Mouse (Mus musculus): ENCODE results near the gene Aldh1b1. TPM values are rescaled to one million over a fixed set of nuclear protein-coding genes. Genes with fewer than 3 reads are reported as not detected.

The Aldh1b1 gene
- polyA plus RNA-seq, 1 experiment from 2014 or later: 10.5 TPM

- no peak overlapping the region for H3K4me3 ChIP-seq (ENCODE audit: low read depth, low read length)
- peaks cover 17% of the 10 kb centered on the region for H3K4me1 ChIP-seq (replicated peaks; ENCODE audit: control insufficient read depth, insufficient read depth, low read length)
- 72% methylated on average over 4 of the region's 4 CpGs for WGBS
- DNase-seq (ENCODE audit: low spot score): no peak
- no peak overlapping the region for H3K27ac ChIP-seq (ENCODE audit: low read depth, low read length)
- H3K9me3 ChIP-seq (ENCODE audit: control insufficient read depth, low read length): no peaks in the 10 kb centered on the region
- H3K36me3 ChIP-seq (ENCODE audit: control insufficient read depth, insufficient read depth, low read length): no peaks in the 10 kb centered on the region
- no peak for ATAC-seq (replicated peaks; ENCODE audit: low FRiP score)
- H3K9ac ChIP-seq (ENCODE audit: low read depth, low read length): no peak overlapping the region
- no peak overlapping the region for H3K4me2 ChIP-seq
- H3K27me3 ChIP-seq (replicated peaks; ENCODE audit: control insufficient read depth, insufficient read depth, low read length): peaks cover 44% of the 10 kb centered on the region
These were observed 36.2 kb upstream of the Aldh1b1 start for GRCm38 (mm10) chr4:45762600-45762999.

GRCm38 (mm10) chr4:45763288-45764140 is 35.3 kb upstream of the Aldh1b1 start:
- Histone ChIP-seq H3K4me1 (replicated peaks; ENCODE audit: control insufficient read depth, insufficient read depth, low read length) (peaks cover 22% of the 10 kb centered on the region), H3K9me3 (ENCODE audit: control insufficient read depth, low read length) (no peaks in the 10 kb centered on the region), H3K9ac (ENCODE audit: low read depth, low read length) (peak overlapping the region; percentile 0; the same call in 1 of the 2 replicates), H3K27ac (ENCODE audit: low read depth, low read length) (no peak overlapping the region), H3K4me2 (peak overlapping the region; percentile 61), H3K36me3 (ENCODE audit: control insufficient read depth, insufficient read depth, low read length) (no peaks in the 10 kb centered on the region), H3K4me3 (ENCODE audit: low read depth, low read length) (peak overlapping the region; percentile 37), H3K27me3 (replicated peaks; ENCODE audit: control insufficient read depth, insufficient read depth, low read length) (peaks cover 52% of the 10 kb centered on the region)
- no peak for DNase-seq (ENCODE audit: low spot score)
- 16% methylated on average over 18 of the region's 18 CpGs for WGBS
- ATAC-seq (replicated peaks; ENCODE audit: low FRiP score): no peak

- Histone ChIP-seq H3K4me2 (peak overlapping the region; percentile 61), H3K27me3 (replicated peaks; ENCODE audit: control insufficient read depth, insufficient read depth, low read length) (peaks cover 52% of the 10 kb centered on the region), H3K27ac (ENCODE audit: low read depth, low read length) (no peak overlapping the region), H3K4me3 (ENCODE audit: low read depth, low read length) (peak overlapping the region; percentile 37), H3K4me1 (replicated peaks; ENCODE audit: control insufficient read depth, insufficient read depth, low read length) (peaks cover 22% of the 10 kb centered on the region), H3K9ac (ENCODE audit: low read depth, low read length) (peak overlapping the region; percentile 0; the same call in 1 of the 2 replicates), H3K36me3 (ENCODE audit: control insufficient read depth, insufficient read depth, low read length) (no peaks in the 10 kb centered on the region), H3K9me3 (ENCODE audit: control insufficient read depth, low read length) (no peaks in the 10 kb centered on the region)
- peak; percentile 39; the same call in 1 of the 2 replicates for ATAC-seq (replicated peaks; ENCODE audit: low FRiP score)
- WGBS: 4% methylated on average over 10 of the region's 10 CpGs
- no peak for DNase-seq (ENCODE audit: low spot score)
These were observed 34.7 kb upstream of the Aldh1b1 start for GRCm38 (mm10) chr4:45764141-45764494.

GRCm38 (mm10) chr4:45765121-45765564 is 33.7 kb upstream of the Aldh1b1 start:
- no peaks in the 10 kb centered on the region for H3K9me3 ChIP-seq (ENCODE audit: control insufficient read depth, low read length)
- H3K4me2 ChIP-seq: peak overlapping the region; percentile 25; the same call in 1 of the 2 replicates
- ATAC-seq (replicated peaks; ENCODE audit: low FRiP score): no peak
- peaks cover 22% of the 10 kb centered on the region for H3K4me1 ChIP-seq (replicated peaks; ENCODE audit: control insufficient read depth, insufficient read depth, low read length)
- peaks cover 54% of the 10 kb centered on the region for H3K27me3 ChIP-seq (replicated peaks; ENCODE audit: control insufficient read depth, insufficient read depth, low read length)
- no peak overlapping the region for H3K9ac ChIP-seq (ENCODE audit: low read depth, low read length)
- no peaks in the 10 kb centered on the region for H3K36me3 ChIP-seq (ENCODE audit: control insufficient read depth, insufficient read depth, low read length)
- 3% methylated on average over 16 of the region's 16 CpGs for WGBS
- no peak for DNase-seq (ENCODE audit: low spot score)
- H3K27ac ChIP-seq (ENCODE audit: low read depth, low read length): no peak overlapping the region
- H3K4me3 ChIP-seq (ENCODE audit: low read depth, low read length): no peak overlapping the region

GRCm38 (mm10) chr4:45765565-45766201 is 33.1 kb upstream of the Aldh1b1 start:
- Histone ChIP-seq H3K27me3 (replicated peaks; ENCODE audit: control insufficient read depth, insufficient read depth, low read length) (peaks cover 59% of the 10 kb centered on the region), H3K4me2 (peak overlapping the region; percentile 25; the same call in 1 of the 2 replicates), H3K4me1 (replicated peaks; ENCODE audit: control insufficient read depth, insufficient read depth, low read length) (peaks cover 24% of the 10 kb centered on the region), H3K4me3 (ENCODE audit: low read depth, low read length) (no peak overlapping the region; the same call in 1 of the 2 replicates), H3K36me3 (ENCODE audit: control insufficient read depth, insufficient read depth, low read length) (no peaks in the 10 kb centered on the region), H3K27ac (ENCODE audit: low read depth, low read length) (no peak overlapping the region), H3K9ac (ENCODE audit: low read depth, low read length) (0 out of 2 replicates have a peak overlapping the region, but pooled peaks have one; percentile 14), H3K9me3 (ENCODE audit: control insufficient read depth, low read length) (no peaks in the 10 kb centered on the region)
- no peak for ATAC-seq (replicated peaks; ENCODE audit: low FRiP score)
- DNase-seq (ENCODE audit: low spot score): no peak
- 1% methylated on average over 11 of the region's 18 CpGs for WGBS

- no peak overlapping the region for H3K4me3 ChIP-seq (ENCODE audit: low read depth, low read length)
- H3K27me3 ChIP-seq (replicated peaks; ENCODE audit: control insufficient read depth, insufficient read depth, low read length): peaks cover 62% of the 10 kb centered on the region
- DNase-seq (ENCODE audit: low spot score): no peak
- H3K4me2 ChIP-seq: no peak overlapping the region
- WGBS: 56% methylated on average over 7 of the region's 7 CpGs
- peaks cover 25% of the 10 kb centered on the region for H3K4me1 ChIP-seq (replicated peaks; ENCODE audit: control insufficient read depth, insufficient read depth, low read length)
- no peaks in the 10 kb centered on the region for H3K9me3 ChIP-seq (ENCODE audit: control insufficient read depth, low read length)
- ATAC-seq (replicated peaks; ENCODE audit: low FRiP score): no peak
- H3K36me3 ChIP-seq (ENCODE audit: control insufficient read depth, insufficient read depth, low read length): no peaks in the 10 kb centered on the region
- H3K9ac ChIP-seq (ENCODE audit: low read depth, low read length): no peak overlapping the region
- no peak overlapping the region for H3K27ac ChIP-seq (ENCODE audit: low read depth, low read length)
These were observed 32.0 kb upstream of the Aldh1b1 start for GRCm38 (mm10) chr4:45766774-45767173.

GRCm38 (mm10) chr4:45767891-45768558 is 30.8 kb upstream of the Aldh1b1 start:
- no peaks in the 10 kb centered on the region for H3K9me3 ChIP-seq (ENCODE audit: control insufficient read depth, low read length)
- no peak for ATAC-seq (replicated peaks; ENCODE audit: low FRiP score)
- H3K9ac ChIP-seq (ENCODE audit: low read depth, low read length): no peak overlapping the region
- H3K4me1 ChIP-seq (replicated peaks; ENCODE audit: control insufficient read depth, insufficient read depth, low read length): peaks cover 24% of the 10 kb centered on the region
- H3K4me3 ChIP-seq (ENCODE audit: low read depth, low read length): no peak overlapping the region
- 18% methylated on average over 11 of the region's 11 CpGs for WGBS
- H3K27me3 ChIP-seq (replicated peaks; ENCODE audit: control insufficient read depth, insufficient read depth, low read length): peaks cover 59% of the 10 kb centered on the region
- H3K36me3 ChIP-seq (ENCODE audit: control insufficient read depth, insufficient read depth, low read length): no peaks in the 10 kb centered on the region
- no peak overlapping the region for H3K4me2 ChIP-seq
- no peak for DNase-seq (ENCODE audit: low spot score)
- H3K27ac ChIP-seq (ENCODE audit: low read depth, low read length): no peak overlapping the region

- no peak overlapping the region for H3K4me3 ChIP-seq (ENCODE audit: low read depth, low read length)
- 53% methylated on average over 10 of the region's 10 CpGs for WGBS
These were observed 29.7 kb upstream of the Aldh1b1 start for GRCm38 (mm10) chr4:45769141-45769540.

More at GRCm38 (mm10) chr4:45769141-45769540, 29.7 kb upstream of the Aldh1b1 start:
- peaks cover 48% of the 10 kb centered on the region for H3K27me3 ChIP-seq (replicated peaks; ENCODE audit: control insufficient read depth, insufficient read depth, low read length)
- no peak for ATAC-seq (replicated peaks; ENCODE audit: low FRiP score)
- no peak overlapping the region for H3K9ac ChIP-seq (ENCODE audit: low read depth, low read length)
- no peaks in the 10 kb centered on the region for H3K9me3 ChIP-seq (ENCODE audit: control insufficient read depth, low read length)
- DNase-seq (ENCODE audit: low spot score): no peak
- H3K4me2 ChIP-seq: no peak overlapping the region
- H3K36me3 ChIP-seq (ENCODE audit: control insufficient read depth, insufficient read depth, low read length): no peaks in the 10 kb centered on the region
- peaks cover 20% of the 10 kb centered on the region for H3K4me1 ChIP-seq (replicated peaks; ENCODE audit: control insufficient read depth, insufficient read depth, low read length)
- no peak overlapping the region for H3K27ac ChIP-seq (ENCODE audit: low read depth, low read length)

Data from liver, embryonic 11.5 days (tissue).